Mouse (Mus musculus) megakaryocyte, embryonic 14.5 days (primary cell): ENCODE results near the gene Tm6sf1.

Experiments used
- FLI1 ChIP-seq: IDR thresholded peaks from 2 replicates; pipeline ENCODE4 v1.6.1; 2012; ENCODE audit warnings: low read length, inconsistent platforms, mixed read lengths
- GATA1 ChIP-seq: IDR thresholded peaks from 3 replicates; pipeline ENCODE4 v1.6.1; 2012; ENCODE audit warnings: mixed read lengths, low read length, inconsistent platforms, borderline replicate concordance

GRCm38 (mm10) chr7:81904094-81904493 is 45.3 kb downstream of the Tm6sf1 start:
- TF ChIP-seq GATA1, result no peak
- no peak for TF ChIP-seq FLI1
